In genomic region chr8:105294776-105295175, GRCm38 (mm10) we compare ENCODE assay signal across 11 mouse cellular contexts. TPM values are rescaled to one million over a fixed set of nuclear protein-coding genes. Genes with fewer than 3 reads are reported as not detected.
A peak's percentile ranks its signal among the peaks of the same experiment; 100 is the strongest.
DNase-seq lines count a peak whose midpoint lies in the region; ATAC-seq and TF ChIP-seq lines count a peak whose summit lies in the region.
"Had no signal": no experiment of that assay in that cellular context is flagged by ENCODE, and none has a peak within 500 bp of the region (broad histone marks: within the 10 kb centered on the region; RNA-seq: fewer than 3 reads in every experiment).

No protein-coding gene starts in this region.

- no peak for TF ChIP-seq EP300 in lung, postnatal 0 days (IDR thresholded peaks at IDR 0.05)

- H3K9me3 ChIP-seq in heart, embryonic 15.5 days (replicated peaks): no peaks in the 10 kb centered on the region
- H3K9me3 ChIP-seq in midbrain, embryonic 12.5 days: no peaks in the 10 kb centered on the region
- no peaks in the 10 kb centered on the region for H3K9me3 ChIP-seq in midbrain, embryonic 11.5 days (ENCODE audit: control insufficient read depth, low read length)
- no peaks in the 10 kb centered on the region for H3K9me3 ChIP-seq in embryonic facial prominence, embryonic 14.5 days (ENCODE audit: control insufficient read depth, low read length)
- no peaks in the 10 kb centered on the region for H3K9me3 ChIP-seq in lung, postnatal 0 days (ENCODE audit: low read length)

- H3K4me3 ChIP-seq in heart, embryonic 15.5 days: peak overlapping the region; percentile 36
- no peak overlapping the region for H3K4me3 ChIP-seq in midbrain, embryonic 12.5 days
- H3K4me3 ChIP-seq in midbrain, embryonic 11.5 days (ENCODE audit: low read depth, low read length): no peak overlapping the region
- no peak overlapping the region for H3K4me3 ChIP-seq in embryonic facial prominence, embryonic 14.5 days (ENCODE audit: low read depth, low read length)
- no peak overlapping the region for H3K4me3 ChIP-seq in lung, postnatal 0 days (ENCODE audit: low read depth, low read length)

- 57% methylated on average over 9 of the region's 9 CpGs for WGBS in heart, embryonic 15.5 days
- 60% methylated on average over 9 of the region's 9 CpGs for WGBS in midbrain, embryonic 12.5 days
- WGBS in midbrain, embryonic 11.5 days: 60% methylated on average over 9 of the region's 9 CpGs
- 53% methylated on average over 9 of the region's 9 CpGs for WGBS in embryonic facial prominence, embryonic 14.5 days
- WGBS in lung, postnatal 0 days: 51% methylated on average over 9 of the region's 9 CpGs

- no peak for TF ChIP-seq CTCF in lung, postnatal 0 days (IDR thresholded peaks at IDR 0.05)

- no peak overlapping the region for H3K27ac ChIP-seq in heart, embryonic 15.5 days
- H3K27ac ChIP-seq in midbrain, embryonic 12.5 days (replicated peaks): 0 out of 2 replicates have a peak overlapping the region, but pooled peaks have one; percentile 35
- no peak overlapping the region for H3K27ac ChIP-seq in midbrain, embryonic 11.5 days (ENCODE audit: low read depth, low read length)
- no peak overlapping the region for H3K27ac ChIP-seq in embryonic facial prominence, embryonic 14.5 days (replicated peaks; ENCODE audit: low read depth, low read length)
- peak overlapping the region; percentile 57; the same call in 1 of the 2 replicates for H3K27ac ChIP-seq in lung, postnatal 0 days (ENCODE audit: low read length)

- peak overlapping the region; percentile 49 for H3K4me2 ChIP-seq in heart, embryonic 15.5 days
- 0 out of 2 replicates have a peak overlapping the region, but pooled peaks have one; percentile 3 for H3K4me2 ChIP-seq in midbrain, embryonic 12.5 days (replicated peaks)
- H3K4me2 ChIP-seq in midbrain, embryonic 11.5 days: no peak overlapping the region
- 0 out of 2 replicates have a peak overlapping the region, but pooled peaks have one; percentile 18 for H3K4me2 ChIP-seq in embryonic facial prominence, embryonic 14.5 days (ENCODE audit: low read depth, low read length)
- peak overlapping the region; percentile 51 for H3K4me2 ChIP-seq in lung, postnatal 0 days (replicated peaks; ENCODE audit: low read depth, low read length)

- H3K9ac ChIP-seq in heart, embryonic 15.5 days: no peak overlapping the region
- H3K9ac ChIP-seq in midbrain, embryonic 12.5 days (replicated peaks): no peak overlapping the region
- no peak overlapping the region for H3K9ac ChIP-seq in midbrain, embryonic 11.5 days (ENCODE audit: low read length)
- no peak overlapping the region; the same call in 1 of the 2 replicates for H3K9ac ChIP-seq in embryonic facial prominence, embryonic 14.5 days (ENCODE audit: low read depth, low read length)
- no peak overlapping the region for H3K9ac ChIP-seq in lung, postnatal 0 days (replicated peaks; ENCODE audit: low read depth)

- peaks cover 34% of the 10 kb centered on the region for H3K4me1 ChIP-seq in heart, embryonic 15.5 days (replicated peaks)
- peaks cover 29% of the 10 kb centered on the region for H3K4me1 ChIP-seq in midbrain, embryonic 12.5 days
- peaks cover 19% of the 10 kb centered on the region for H3K4me1 ChIP-seq in midbrain, embryonic 11.5 days (ENCODE audit: control insufficient read depth, insufficient read depth, low read length)
- peaks cover 23% of the 10 kb centered on the region for H3K4me1 ChIP-seq in embryonic facial prominence, embryonic 14.5 days (ENCODE audit: control insufficient read depth, insufficient read depth, low read length)
- peaks cover 18% of the 10 kb centered on the region for H3K4me1 ChIP-seq in lung, postnatal 0 days (ENCODE audit: insufficient read depth, low read depth, low read length)

- peaks cover 1% of the 10 kb centered on the region for H3K36me3 ChIP-seq in heart, embryonic 15.5 days
- peaks cover 8% of the 10 kb centered on the region for H3K36me3 ChIP-seq in midbrain, embryonic 12.5 days
- H3K36me3 ChIP-seq in midbrain, embryonic 11.5 days (ENCODE audit: control insufficient read depth, insufficient read depth, low read length): peaks cover 4% of the 10 kb centered on the region; the same call in 1 of the 2 replicates
- H3K36me3 ChIP-seq in embryonic facial prominence, embryonic 14.5 days (ENCODE audit: control insufficient read depth, insufficient read depth, low read length): peaks cover 10% of the 10 kb centered on the region
- H3K36me3 ChIP-seq in lung, postnatal 0 days (ENCODE audit: insufficient read depth, low read length): 0 out of 2 replicates have a peak, but pooled peaks cover under 1% of the 10 kb centered on the region

- no peak for DNase-seq in heart, postnatal 36 days
- no peak for DNase-seq in midbrain, embryonic 11.5 days (ENCODE audit: low spot score, missing footprints)
- no peak for DNase-seq in embryonic facial prominence, embryonic 14.5 days (ENCODE audit: low spot score)
- no peak for DNase-seq in lung, postnatal 0 days (ENCODE audit: low spot score)
- DNase-seq in ovary, postnatal 10 days (ENCODE audit: low spot score): no peak
- no peak for DNase-seq in T-cell, adult 2 months (ENCODE audit: low spot score)
- DNase-seq: adrenal gland, adult 8-10 months; kidney, postnatal 10 days had no signal

- no peak for ATAC-seq in heart, embryonic 15.5 days (replicated peaks; ENCODE audit: insufficient number of reproducible peaks, insufficient read depth, low FRiP score, low read depth)
- no peak for ATAC-seq in midbrain, embryonic 12.5 days (ENCODE audit: low FRiP score, low read depth)
- no peak for ATAC-seq in midbrain, embryonic 11.5 days (ENCODE audit: low FRiP score)
- no peak for ATAC-seq in embryonic facial prominence, embryonic 14.5 days (ENCODE audit: low read depth)
- ATAC-seq in lung, postnatal 0 days: no peak

- intact Hi-C loops in heart, postnatal 36 days (cut with DNase I): no loop called here

- H3K27me3 ChIP-seq in heart, embryonic 15.5 days: peaks cover 10% of the 10 kb centered on the region
- H3K27me3 ChIP-seq in midbrain, embryonic 12.5 days: peaks cover 30% of the 10 kb centered on the region
- peaks cover 13% of the 10 kb centered on the region for H3K27me3 ChIP-seq in midbrain, embryonic 11.5 days (ENCODE audit: control insufficient read depth, insufficient read depth, low read length)
- H3K27me3 ChIP-seq in embryonic facial prominence, embryonic 14.5 days (replicated peaks; ENCODE audit: control insufficient read depth, insufficient read depth, low read length): peaks cover 10% of the 10 kb centered on the region
- H3K27me3 ChIP-seq in lung, postnatal 0 days (replicated peaks; ENCODE audit: insufficient read depth, low read length): 0 out of 2 replicates have a peak, but pooled peaks cover 4% of the 10 kb centered on the region

RNA-seq across cellular contexts. Expression of gene Exoc3l, which starts 1.1 kb away (rescaled TPM):
- polyA plus RNA-seq in heart, embryonic 15.5 days (2015; fragmentation: Nextera tagmentation; extraction: Ambion mirVana): 12.3 and 14.2 TPM in 2 replicates
- 1 to 10 TPM; 6.4 to 7.7 TPM for total RNA-seq in heart, postnatal 36 days (2021)
- polyA plus RNA-seq in midbrain, embryonic 12.5 days (2016; fragmentation: Nextera tagmentation; extraction: Ambion mirVana): 12.0 and 12.8 TPM in 2 replicates
- polyA plus RNA-seq in midbrain, embryonic 11.5 days (2014; fragmentation: Nextera tagmentation; extraction: Ambion mirVana): 6.4 and 8.6 TPM in 2 replicates
- 7.7 and 8.9 TPM in 2 replicates for polyA plus RNA-seq in embryonic facial prominence, embryonic 14.5 days (2014; fragmentation: Nextera tagmentation; extraction: Ambion mirVana)
- 34.5 and 34.6 TPM in 2 replicates for polyA plus RNA-seq in lung, postnatal 0 days (2015; fragmentation: Nextera tagmentation; extraction: Ambion mirVana)

RNA-seq across cellular contexts. Expression of gene E2f4, which starts 2.7 kb away (rescaled TPM):
- 38.3 and 61.5 TPM in 2 replicates for polyA plus RNA-seq in heart, embryonic 15.5 days (2015; fragmentation: Nextera tagmentation; extraction: Ambion mirVana)
- 10 to 100 TPM; 18.9 to 20.0 TPM for total RNA-seq in heart, postnatal 36 days (2021)
- 76.6 and 76.8 TPM in 2 replicates for polyA plus RNA-seq in midbrain, embryonic 12.5 days (2016; fragmentation: Nextera tagmentation; extraction: Ambion mirVana)
- polyA plus RNA-seq in midbrain, embryonic 11.5 days (2014; fragmentation: Nextera tagmentation; extraction: Ambion mirVana): 94.9 and 101 TPM in 2 replicates
- 72.2 and 73.8 TPM in 2 replicates for polyA plus RNA-seq in embryonic facial prominence, embryonic 14.5 days (2014; fragmentation: Nextera tagmentation; extraction: Ambion mirVana)
- polyA plus RNA-seq in lung, postnatal 0 days (2015; fragmentation: Nextera tagmentation; extraction: Ambion mirVana): 29.8 and 32.7 TPM in 2 replicates

RNA-seq across cellular contexts. Expression of gene 4931428F04Rik, which starts 5.1 kb away (rescaled TPM):
- 4.9 and 6.7 TPM in 2 replicates for polyA plus RNA-seq in heart, embryonic 15.5 days (2015; fragmentation: Nextera tagmentation; extraction: Ambion mirVana)
- under 1 TPM; 0.70 to 0.97 TPM for total RNA-seq in heart, postnatal 36 days (2021)
- 54.8 and 59.8 TPM in 2 replicates for polyA plus RNA-seq in midbrain, embryonic 12.5 days (2016; fragmentation: Nextera tagmentation; extraction: Ambion mirVana)
- 34.2 and 34.4 TPM in 2 replicates for polyA plus RNA-seq in midbrain, embryonic 11.5 days (2014; fragmentation: Nextera tagmentation; extraction: Ambion mirVana)
- polyA plus RNA-seq in embryonic facial prominence, embryonic 14.5 days (2014; fragmentation: Nextera tagmentation; extraction: Ambion mirVana): 8.1 and 10.6 TPM in 2 replicates
- polyA plus RNA-seq in lung, postnatal 0 days (2015; fragmentation: Nextera tagmentation; extraction: Ambion mirVana): 2.4 and 2.7 TPM in 2 replicates

RNA-seq across cellular contexts. Expression of gene Elmo3, which starts 10.6 kb away (rescaled TPM):
- 2.3 and 4.6 TPM in 2 replicates for polyA plus RNA-seq in heart, embryonic 15.5 days (2015; fragmentation: Nextera tagmentation; extraction: Ambion mirVana)
- 1 to 10 TPM; 1.2 to 1.3 TPM for total RNA-seq in heart, postnatal 36 days (2021)
- polyA plus RNA-seq in midbrain, embryonic 12.5 days (2016; fragmentation: Nextera tagmentation; extraction: Ambion mirVana): 1.7 and 2.4 TPM in 2 replicates
- polyA plus RNA-seq in midbrain, embryonic 11.5 days (2014; fragmentation: Nextera tagmentation; extraction: Ambion mirVana): 0.81 and 1.8 TPM in 2 replicates
- 5.1 and 7.4 TPM in 2 replicates for polyA plus RNA-seq in embryonic facial prominence, embryonic 14.5 days (2014; fragmentation: Nextera tagmentation; extraction: Ambion mirVana)
- 22.3 and 23.0 TPM in 2 replicates for polyA plus RNA-seq in lung, postnatal 0 days (2015; fragmentation: Nextera tagmentation; extraction: Ambion mirVana)

RNA-seq across cellular contexts. Expression of gene Nol3, which starts 18.8 kb away (rescaled TPM):
- 3.8 and 4.7 TPM in 2 replicates for polyA plus RNA-seq in heart, embryonic 15.5 days (2015; fragmentation: Nextera tagmentation; extraction: Ambion mirVana)
- total RNA-seq in heart, postnatal 36 days (2021): 10 to 100 TPM; 19.3 to 22.1 TPM
- polyA plus RNA-seq in midbrain, embryonic 12.5 days (2016; fragmentation: Nextera tagmentation; extraction: Ambion mirVana): 3.3 and 3.9 TPM in 2 replicates
- 2.0 and 3.2 TPM in 2 replicates for polyA plus RNA-seq in midbrain, embryonic 11.5 days (2014; fragmentation: Nextera tagmentation; extraction: Ambion mirVana)
- 5.3 and 5.4 TPM in 2 replicates for polyA plus RNA-seq in embryonic facial prominence, embryonic 14.5 days (2014; fragmentation: Nextera tagmentation; extraction: Ambion mirVana)
- 1.3 and 1.5 TPM in 2 replicates for polyA plus RNA-seq in lung, postnatal 0 days (2015; fragmentation: Nextera tagmentation; extraction: Ambion mirVana)
- total RNA-seq: neutrophil, adult 5-6 weeks had no signal

Comparison
In these comparisons a context has a peak if more than half of its experiments do, and no peak if none do; other contexts are left out.
1. H3K27ac ChIP-seq: peak in midbrain, embryonic 12.5 days (single experiment) and lung, postnatal 0 days (single experiment); none in heart, embryonic 15.5 days (single experiment), midbrain, embryonic 11.5 days (single experiment) and embryonic facial prominence, embryonic 14.5 days (single experiment).